Mouse (Mus musculus): Measurements from ENCODE around the gene Gm14403. TPM values are rescaled to one million over a fixed set of nuclear protein-coding genes. Genes with fewer than 3 reads are reported as not detected.

The Gm14403 gene
- 1.1 TPM for polyA plus RNA-seq (2017; shearing (Covaris generic))

GRCm38 (mm10) chr2:177498067-177498466 lies at the start of gene Gm14403:
Gene Gm14403, plus strand, starts transcription at chr2:177498215.

DNA sequence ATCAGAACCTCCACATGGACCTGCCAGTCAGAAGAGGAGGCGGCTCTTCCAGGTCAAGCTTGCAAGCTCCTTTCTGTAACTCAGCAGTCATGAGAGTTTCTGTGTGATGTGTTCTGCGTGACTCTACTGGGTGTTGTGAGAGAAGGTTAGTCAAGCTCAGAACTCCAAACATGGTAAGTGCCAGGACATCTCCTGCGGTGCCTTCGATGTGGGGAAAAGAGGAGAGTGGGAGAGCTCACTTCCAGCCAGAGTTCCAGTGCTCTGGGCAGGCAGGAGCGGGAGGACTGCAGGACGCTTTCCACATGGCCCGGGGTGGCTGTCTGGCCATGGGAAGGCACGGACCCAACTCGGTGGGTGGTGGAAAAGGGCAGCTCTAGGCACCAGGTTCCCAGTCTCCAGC lies 33.3 kb upstream of the Gm14403 start, which contains the start of gene Zfp970:
Gene Zfp970, plus strand, starts transcription at position 58 of the 400 bp plus-strand sequence.

Other genes with a start within 250 kb of the Gm14403 start
- gene Gm14409, start 231.2 kb upstream of the Gm14403 start, polyA plus RNA-seq (2017; shearing (Covaris generic)) = not detected
- gene Gm14412, start 173.9 kb upstream of the Gm14403 start, polyA plus RNA-seq (2017; shearing (Covaris generic)) = not detected
- 0.87 TPM for gene Gm14418, start 99.9 kb upstream of the Gm14403 start, polyA plus RNA-seq (2017; shearing (Covaris generic))
- gene Zfp970, start 33.5 kb upstream of the Gm14403 start, polyA plus RNA-seq (2017; shearing (Covaris generic)) = 10.2 TPM
- gene Gm14406, start 80.0 kb downstream of the Gm14403 start, polyA plus RNA-seq (2017; shearing (Covaris generic)) = not detected

Data from activated CD4-positive, CD25-positive, alpha-beta regulatory T cell, adult 9 weeks (primary cell).